Mouse (Mus musculus) hindbrain, postnatal 0 days (tissue): ENCODE measurements around the gene Plod1. TPM values are rescaled to one million over a fixed set of nuclear protein-coding genes. Genes with fewer than 3 reads are reported as not detected.

Source experiments
- ATAC-seq: fragments of 200-750 bp; cut with Nextera tagmentation; 2 replicates; pipeline ENCODE4 v1.8.0; 2017; ENCODE audit warnings: mild to moderate bottlenecking, moderate TSS enrichment, moderate library complexity
- DNase-seq: peaks from one replicate; pipeline ENCODE4 v3.0.0-alpha.2; 2015; ENCODE audit warnings: low spot score
- H3K27ac ChIP-seq: fragments of 300-500 bp; sonication (generic); 2 replicates; pipeline ENCODE4 v1.5.1; 2014; ENCODE audit warnings: mild to moderate bottlenecking
- H3K27me3 ChIP-seq: fragments of 300-500 bp; sonication (generic); 2 replicates; pipeline ENCODE4 v1.6.1; 2014; ENCODE audit warnings: low read length, mixed read lengths; ENCODE audit not compliant: insufficient read depth
- H3K36me3 ChIP-seq: fragments of 300-500 bp; sonication (generic); 2 replicates; pipeline ENCODE4 v1.6.1; 2014; ENCODE audit warnings: low read length, mixed read lengths; ENCODE audit not compliant: insufficient read depth
- H3K4me1 ChIP-seq: fragments of 300-500 bp; sonication (generic); 2 replicates; pipeline ENCODE4 v1.6.1; 2014; ENCODE audit warnings: antibody characterized with exemption, low read length, mixed read lengths; ENCODE audit not compliant: insufficient read depth
- H3K4me2 ChIP-seq: fragments of 300-500 bp; sonication (generic); 2 replicates; pipeline ENCODE4 v1.6.1; 2014; ENCODE audit warnings: low read depth, mild to moderate bottlenecking, low read length, moderate library complexity, mixed read lengths
- H3K4me3 ChIP-seq: fragments of 300-500 bp; sonication (generic); 2 replicates; pipeline ENCODE4 v1.5.1; 2014; ENCODE audit warnings: low read length
- H3K9ac ChIP-seq: fragments of 300-500 bp; sonication (generic); replicated peaks from 2 replicates; pipeline ENCODE4 v1.6.1; 2014; ENCODE audit warnings: mild to moderate bottlenecking, low read length, moderate library complexity, mixed read lengths
- H3K9me3 ChIP-seq: fragments of 300-500 bp; sonication (generic); 2 replicates; pipeline ENCODE4 v1.6.1; 2016; ENCODE audit warnings: low read length, mixed read lengths
- CTCF ChIP-seq: IDR thresholded peaks from 2 replicates; pipeline ENCODE4 v1.5.1; 2016; ENCODE audit warnings: antibody characterized with exemption, control low read depth, low read depth
- WGBS: fragments of 180-500 bp; shearing (Covaris S2); extraction: QIAGEN DNeasy Blood & Tissue Kit; methylation state at CpG from one replicate; pipeline ENCODE4 v1.1.7; 2014; 5-methylcytosine and 5-hydroxymethylcytosine counted together
- polyA plus RNA-seq: library from polyadenylated mRNA; unstranded; fragments of >200 nt; fragmentation: Nextera tagmentation; extraction: Ambion mirVana; gene quantifications from 2 replicates; pipeline ENCODE4 v1.2.1, GENCODE M21; 2015
- total RNA-seq: library from RNA; depleted of rRNA; stranded (reverse); fragments of >200 nt; gene quantifications from 2 replicates; pipeline ENCODE4 v1.2.3, GENCODE M21; 2014

Gene Plod1
- total and polyA plus RNA-seq, 2 experiments from 2014 or later = 22.8 to 46.2 TPM

DNA sequence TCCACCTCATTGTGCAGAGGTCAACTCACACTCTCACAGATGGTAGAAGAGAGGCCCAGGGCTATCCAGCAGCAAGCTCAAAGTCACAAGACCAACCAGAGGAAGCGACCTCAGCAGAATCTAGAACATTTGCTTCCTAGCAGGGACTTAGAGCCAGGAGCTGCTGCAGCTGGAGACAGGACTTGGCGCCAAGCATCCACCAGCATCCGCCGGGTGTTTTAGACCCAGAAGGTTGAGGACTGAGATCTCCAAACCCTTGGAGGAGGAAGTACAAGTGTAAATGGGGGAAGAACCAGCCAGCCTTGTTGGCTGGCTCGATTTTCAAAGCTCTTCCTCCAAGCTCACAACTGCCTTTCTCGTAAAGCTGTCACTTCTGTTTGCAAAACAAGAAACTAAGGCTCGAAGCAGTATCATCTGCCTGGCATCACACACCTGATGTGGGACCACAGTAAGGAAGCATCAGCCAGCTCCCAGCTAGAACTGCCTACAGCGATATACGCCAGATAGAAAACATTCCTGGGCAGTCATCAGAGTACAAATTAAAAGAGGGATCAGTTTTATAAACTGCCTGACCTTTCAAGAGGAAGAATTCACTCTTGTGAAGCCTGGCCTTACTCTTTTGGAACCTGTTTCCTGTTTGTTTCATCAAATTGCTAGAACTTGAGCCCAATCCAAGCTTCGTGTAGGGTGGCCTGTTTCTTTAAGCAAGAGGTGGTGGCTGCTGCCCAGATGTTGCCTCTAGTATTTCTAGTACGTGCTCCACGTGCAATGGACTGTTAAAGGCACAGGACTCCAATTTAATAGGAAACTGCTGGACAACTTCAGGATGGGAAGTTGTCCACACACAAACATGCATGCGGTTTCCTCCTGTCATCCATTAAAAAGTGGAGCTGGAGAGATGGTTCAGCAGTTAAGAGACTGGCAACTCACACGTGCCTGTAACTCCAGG is 1.9 kb upstream of the Plod1 start:
- no peak for DNase-seq

GRCm38 (mm10) chr4:147937486-147937885 is 919 bp upstream of the Plod1 start:
- H3K27ac ChIP-seq = no peak overlapping the region
- H3K9me3 ChIP-seq = no peaks in the 10 kb centered on the region
- no peak overlapping the region for H3K4me2 ChIP-seq
- peaks cover 10% of the 10 kb centered on the region for H3K4me1 ChIP-seq
- TF ChIP-seq CTCF = no peak
- no peak overlapping the region for H3K4me3 ChIP-seq
- no peak overlapping the region for H3K9ac ChIP-seq
- H3K36me3 ChIP-seq = no peaks in the 10 kb centered on the region
- WGBS = 62% methylated on average over 5 of the region's 5 CpGs
- DNase-seq (no peak), ATAC-seq (no peak)
- no peaks in the 10 kb centered on the region for H3K27me3 ChIP-seq

More for the DNA sequence above, 1.9 kb upstream of the Plod1 start:
- no peaks in the 10 kb centered on the region for H3K9me3 ChIP-seq
- WGBS = 66% methylated on average over 14 of the region's 14 CpGs
- peaks cover 16% of the 10 kb centered on the region for H3K4me1 ChIP-seq
- no peak overlapping the region for H3K9ac ChIP-seq
- TF ChIP-seq CTCF = no peak
- no peak for ATAC-seq
- no peak overlapping the region for H3K4me2 ChIP-seq
- no peak overlapping the region; the same call in 1 of the 2 replicates for H3K27ac ChIP-seq
- H3K27me3 ChIP-seq = no peaks in the 10 kb centered on the region
- H3K4me3 ChIP-seq = no peak overlapping the region
- H3K36me3 ChIP-seq = no peaks in the 10 kb centered on the region

GRCm38 (mm10) chr4:147937021-147937420 is 454 bp upstream of the Plod1 start:
- ATAC-seq (no peak), DNase-seq (no peak)
- no peak overlapping the region; the same call in 1 of the 2 replicates for H3K9ac ChIP-seq
- H3K4me2 ChIP-seq = peak overlapping the region; percentile 86
- no peak overlapping the region for H3K27ac ChIP-seq
- no peaks in the 10 kb centered on the region for H3K36me3 ChIP-seq
- peaks cover 6% of the 10 kb centered on the region for H3K4me1 ChIP-seq
- TF ChIP-seq CTCF = no peak
- H3K9me3 ChIP-seq = no peaks in the 10 kb centered on the region
- H3K4me3 ChIP-seq = peak overlapping the region; percentile 60
- 43% methylated on average over 3 of the region's 3 CpGs for WGBS
- H3K27me3 ChIP-seq = no peaks in the 10 kb centered on the region

DNA sequence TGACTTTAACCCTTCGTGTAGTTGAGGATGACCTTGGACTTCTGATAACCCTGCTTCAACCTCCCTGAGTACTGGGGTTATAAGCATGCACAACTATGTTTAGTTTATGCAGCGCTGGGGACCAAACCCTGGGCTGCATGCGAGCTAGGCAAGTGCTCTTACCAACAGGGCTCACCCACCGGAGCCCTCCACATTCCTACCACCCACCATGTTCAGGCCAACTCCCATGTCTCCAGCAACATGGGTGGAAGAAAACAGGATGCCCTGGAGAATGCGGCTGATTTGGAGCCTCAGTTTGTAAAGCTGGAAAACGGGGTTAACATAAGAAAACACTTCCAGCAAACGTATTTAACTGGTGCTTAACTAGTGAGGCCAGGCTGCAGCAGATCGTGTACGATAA is 663 bp downstream of the Plod1 start:
- H3K36me3 ChIP-seq = no peaks in the 10 kb centered on the region
- no peak for ATAC-seq
- H3K9ac ChIP-seq = peak overlapping the region; percentile 59
- no peaks in the 10 kb centered on the region for H3K9me3 ChIP-seq
- H3K4me3 ChIP-seq = peak overlapping the region; percentile 60
- peak overlapping the region; percentile 76 for H3K27ac ChIP-seq
- no peaks in the 10 kb centered on the region for H3K4me1 ChIP-seq
- no peaks in the 10 kb centered on the region for H3K27me3 ChIP-seq
- 21% methylated on average over 9 of the region's 9 CpGs for WGBS
- no peak for DNase-seq
- no peak for TF ChIP-seq CTCF
- H3K4me2 ChIP-seq = peak overlapping the region; percentile 86

DNA sequence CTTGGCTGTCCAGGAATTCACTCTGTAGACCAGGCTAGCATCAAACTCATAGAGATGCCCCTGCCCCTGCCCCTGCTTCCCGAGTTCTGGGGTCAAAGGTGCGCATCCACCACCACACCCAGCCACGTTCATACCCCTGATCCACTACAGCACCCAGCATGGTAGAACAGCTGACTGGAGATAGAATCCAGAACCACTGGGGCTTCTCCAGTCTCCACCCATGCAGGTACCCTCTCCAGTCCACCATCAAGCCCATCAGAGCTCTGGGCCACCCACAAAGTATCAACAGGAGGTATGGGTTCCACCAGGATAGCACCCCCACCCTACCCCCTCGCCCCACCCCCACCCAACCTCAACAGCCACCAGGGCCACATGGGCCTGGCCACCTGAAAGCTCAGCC is 2.0 kb downstream of the Plod1 start:
- no peak for ATAC-seq
- no peak overlapping the region for H3K4me2 ChIP-seq
- H3K9me3 ChIP-seq = no peaks in the 10 kb centered on the region
- H3K4me1 ChIP-seq = no peaks in the 10 kb centered on the region
- H3K4me3 ChIP-seq = no peak overlapping the region
- no peaks in the 10 kb centered on the region for H3K27me3 ChIP-seq
- H3K9ac ChIP-seq = no peak overlapping the region
- H3K36me3 ChIP-seq = no peaks in the 10 kb centered on the region
- no peak overlapping the region for H3K27ac ChIP-seq
- no peak for TF ChIP-seq CTCF
- no peak for DNase-seq
- 78% methylated on average over 4 of the region's 4 CpGs for WGBS

DNA sequence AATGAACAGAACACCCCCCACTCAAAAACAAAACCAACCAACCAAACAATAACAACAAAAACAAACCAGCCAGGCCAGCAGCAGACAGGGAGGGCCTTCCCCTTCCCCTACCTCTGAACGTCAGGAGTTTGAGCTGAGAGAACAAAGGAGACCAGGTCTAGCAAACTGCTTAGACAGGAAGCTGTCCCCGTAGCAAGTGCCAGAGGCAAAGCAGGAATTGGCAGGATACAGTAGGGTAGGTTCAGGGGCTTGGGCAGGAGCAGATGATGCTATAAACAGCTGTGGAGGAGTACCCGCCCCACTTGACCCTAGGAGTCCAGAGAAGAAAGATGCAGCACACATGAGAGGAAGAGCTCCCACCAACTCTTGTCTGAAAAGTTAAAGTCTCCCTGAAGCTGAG is 2.4 kb downstream of the Plod1 start:
- Histone ChIP-seq H3K4me1 (no peaks in the 10 kb centered on the region), H3K9ac (no peak overlapping the region), H3K27ac (no peak overlapping the region), H3K36me3 (no peaks in the 10 kb centered on the region), H3K27me3 (no peaks in the 10 kb centered on the region), H3K4me2 (no peak overlapping the region), H3K4me3 (no peak overlapping the region), H3K9me3 (no peaks in the 10 kb centered on the region)
- 44% methylated on average over 3 of the region's 3 CpGs for WGBS
- no peak for ATAC-seq
- DNase-seq = no peak
- TF ChIP-seq CTCF = no peak

DNA sequence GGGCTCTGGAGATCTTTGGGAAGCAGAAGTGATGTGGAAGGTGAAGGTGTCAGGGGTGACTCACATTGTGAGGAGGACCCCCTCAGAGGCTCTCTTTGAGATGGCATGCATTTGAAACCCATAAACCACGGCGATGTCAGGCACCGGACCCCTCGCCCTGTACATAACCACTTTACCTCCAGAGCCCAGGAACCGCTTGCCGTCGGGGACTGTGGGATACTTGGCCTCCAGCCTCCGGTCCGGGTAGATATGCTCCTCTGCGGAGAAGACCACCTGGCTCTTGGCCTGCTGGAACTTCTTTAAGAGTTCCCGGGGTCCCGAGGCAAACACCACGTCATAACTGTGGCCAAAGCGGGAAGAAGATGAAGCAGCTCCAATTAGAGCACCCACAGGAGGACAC is 5.6 kb downstream of the Plod1 start:
- Histone ChIP-seq H3K9me3 (no peaks in the 10 kb centered on the region), H3K27me3 (no peaks in the 10 kb centered on the region), H3K4me1 (no peaks in the 10 kb centered on the region), H3K4me2 (no peak overlapping the region), H3K9ac (no peak overlapping the region), H3K4me3 (no peak overlapping the region), H3K27ac (no peak overlapping the region), H3K36me3 (no peaks in the 10 kb centered on the region)
- ATAC-seq (no peak), DNase-seq (no peak)
- WGBS = 93% methylated on average over 14 of the region's 14 CpGs
- TF ChIP-seq CTCF = no peak
